Mouse (Mus musculus) frontal cortex, postnatal 25 days (tissue): Measurements from ENCODE around the gene Bcl2l11.

Experiments
- DNase-seq, 2 experiments: peaks; one replicate each; pipeline ENCODE4 v3.0.0; 2022; ENCODE audit warnings: low spot score in 2 of 2

Gene Bcl2l11

GRCm38 (mm10) chr2:128139781-128140180 lies 13.9 kb downstream of the Bcl2l11 start:
- DNase-seq = no peak

- no peak for DNase-seq
Observed at GRCm38 (mm10) chr2:128140183-128140582, 14.3 kb downstream of the Bcl2l11 start.

DNA sequence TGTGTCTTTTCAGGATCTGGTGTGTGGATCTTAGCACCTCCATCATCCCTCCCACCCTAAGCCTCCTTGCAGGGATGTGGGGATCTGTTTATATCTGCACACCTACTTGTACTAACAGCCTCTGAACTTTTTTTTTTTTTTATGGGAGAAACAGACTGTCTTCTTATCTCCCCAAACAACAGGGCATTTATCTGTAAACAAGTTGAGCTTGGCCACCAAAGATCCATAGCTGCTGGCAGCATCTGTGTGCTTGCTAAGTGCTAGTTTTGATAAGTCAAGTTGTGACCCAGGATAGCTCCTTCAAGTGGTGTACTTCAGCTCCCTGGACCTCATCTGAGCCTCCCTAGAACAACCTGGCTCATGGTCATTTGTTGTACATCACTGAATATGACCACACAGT lies 18.2 kb downstream of the Bcl2l11 start:
- no peak for DNase-seq

DNA sequence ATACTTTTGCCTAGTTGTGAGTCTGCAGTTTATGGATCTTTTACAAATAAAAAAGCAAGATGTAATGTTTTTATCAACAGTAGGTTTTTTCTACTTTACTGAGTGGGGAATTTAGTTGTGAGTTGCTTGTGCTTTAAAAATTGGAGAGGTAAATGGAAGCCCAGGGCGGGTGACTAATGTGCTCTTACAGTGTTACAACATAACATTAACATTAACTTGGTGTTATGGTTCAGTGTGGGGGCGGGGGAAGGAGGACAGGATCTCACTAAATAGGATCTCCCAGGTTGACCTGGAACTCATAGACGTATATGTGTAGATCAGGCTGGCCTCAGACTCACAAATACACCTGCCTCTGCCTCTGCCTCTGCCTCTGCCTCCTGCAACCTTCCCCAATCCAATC lies 19.6 kb downstream of the Bcl2l11 start:
- no peak for DNase-seq

DNA sequence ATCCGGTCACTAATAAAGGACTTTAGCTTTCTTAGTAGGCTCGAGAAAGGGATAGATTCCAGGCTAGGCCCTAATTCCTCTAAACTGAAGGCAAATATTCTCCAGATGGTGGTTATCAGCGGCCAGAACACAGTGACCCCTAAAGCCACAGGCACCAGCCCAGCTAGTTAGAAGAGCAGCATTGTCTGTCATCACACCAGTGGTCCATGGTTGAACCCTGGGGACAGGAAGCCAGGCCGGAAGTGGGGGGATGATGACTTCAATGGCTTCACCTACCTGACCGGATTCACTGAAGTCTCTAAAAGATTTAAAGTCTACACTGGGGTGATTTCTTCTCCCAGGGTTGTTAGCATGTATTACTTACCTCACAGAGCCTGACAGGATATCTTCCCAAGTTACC lies 23.8 kb downstream of the Bcl2l11 start:
- DNase-seq = no peak

DNA sequence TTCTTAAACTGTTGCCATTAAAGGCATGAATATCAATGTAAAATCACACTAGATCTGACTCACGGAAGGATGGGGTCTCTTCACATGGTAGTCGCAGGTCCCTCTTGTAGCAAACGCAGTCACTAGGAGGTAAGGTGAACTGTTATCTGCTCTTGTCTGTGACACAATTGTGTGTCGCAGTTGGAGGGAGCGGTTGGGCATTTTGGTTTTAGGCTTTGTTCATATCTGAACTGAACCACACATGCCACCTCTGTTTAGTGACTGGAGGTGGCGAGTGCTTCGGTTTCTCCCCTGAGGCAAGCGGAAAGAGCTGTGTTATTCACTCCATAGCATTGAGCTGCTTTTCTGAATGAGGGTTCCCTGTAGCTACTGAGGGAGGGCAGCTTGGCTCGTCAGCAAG lies 26.4 kb downstream of the Bcl2l11 start:
- DNase-seq = no peak

GRCm38 (mm10) chr2:128152845-128153550 lies 27.2 kb downstream of the Bcl2l11 start:
- DNase-seq = no peak

DNA sequence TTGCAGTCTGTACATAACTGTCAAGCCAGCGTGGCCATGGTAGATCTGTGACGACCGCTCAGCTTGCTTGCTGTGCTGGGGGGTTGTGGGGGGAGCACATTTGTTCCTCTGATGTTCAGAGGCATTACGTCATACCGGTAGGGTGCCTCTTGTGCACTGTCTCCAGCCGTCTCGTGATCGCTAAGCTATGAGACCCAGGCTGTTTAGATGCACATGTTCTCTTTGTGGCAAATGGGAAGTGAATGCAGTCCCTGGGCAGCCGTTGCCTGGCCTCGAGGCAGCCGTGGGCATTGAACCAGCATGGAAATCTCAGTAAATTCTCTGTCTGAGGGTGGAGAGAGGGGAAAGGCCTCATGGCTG lies 27.7 kb downstream of the Bcl2l11 start:
- no peak for DNase-seq

DNA sequence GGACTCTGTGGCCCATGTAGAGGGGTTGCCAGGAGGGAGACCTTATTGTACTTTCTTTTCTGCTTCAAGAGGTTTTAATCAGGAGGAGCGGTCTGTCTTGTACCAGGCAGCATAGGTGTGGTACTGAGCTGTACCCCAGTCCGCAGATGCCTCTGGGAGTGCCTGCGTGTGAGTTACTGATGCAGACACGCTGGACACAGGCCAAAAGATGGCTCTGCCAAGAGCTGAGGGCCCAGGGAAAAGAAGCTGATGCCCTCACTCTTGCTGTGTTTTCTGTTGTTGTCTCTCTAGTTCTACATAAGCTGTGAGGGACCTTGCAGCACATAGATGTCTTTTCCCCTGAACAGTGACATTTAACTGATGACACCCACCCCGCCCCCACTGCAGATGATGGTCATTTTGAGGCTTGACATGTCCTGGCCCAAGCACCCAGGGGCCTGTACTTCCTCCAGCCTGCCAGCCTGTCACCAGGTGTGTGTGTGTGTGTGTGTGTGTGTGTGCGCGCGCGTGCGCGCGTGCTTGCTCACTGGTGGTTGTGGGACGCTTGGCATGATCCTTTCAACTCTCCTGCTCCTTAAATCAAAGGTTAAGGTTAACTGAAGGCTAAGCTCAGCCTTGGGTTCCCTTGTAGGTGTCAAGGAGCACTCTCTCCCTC lies 29.7 kb downstream of the Bcl2l11 start:
- no peak for DNase-seq

DNA sequence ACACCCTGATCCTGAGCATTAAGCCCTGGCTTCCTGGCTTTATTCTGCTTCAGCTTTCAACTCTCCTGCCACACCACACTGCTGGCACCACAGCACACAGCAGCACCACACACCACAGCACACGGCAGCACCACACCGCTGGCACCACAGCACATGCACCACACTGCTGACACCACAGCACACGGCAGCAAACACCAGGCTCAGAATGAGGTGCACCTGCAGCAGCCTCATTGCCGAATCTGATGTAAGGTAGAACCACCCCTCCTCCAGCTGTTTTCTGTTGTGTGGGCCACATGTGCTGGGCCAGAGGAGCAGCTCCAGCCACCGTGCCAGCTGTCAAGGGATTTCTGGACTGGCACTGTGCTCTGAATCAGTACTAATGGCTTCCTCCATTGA lies 30.2 kb downstream of the Bcl2l11 start:
- no peak for DNase-seq

DNA sequence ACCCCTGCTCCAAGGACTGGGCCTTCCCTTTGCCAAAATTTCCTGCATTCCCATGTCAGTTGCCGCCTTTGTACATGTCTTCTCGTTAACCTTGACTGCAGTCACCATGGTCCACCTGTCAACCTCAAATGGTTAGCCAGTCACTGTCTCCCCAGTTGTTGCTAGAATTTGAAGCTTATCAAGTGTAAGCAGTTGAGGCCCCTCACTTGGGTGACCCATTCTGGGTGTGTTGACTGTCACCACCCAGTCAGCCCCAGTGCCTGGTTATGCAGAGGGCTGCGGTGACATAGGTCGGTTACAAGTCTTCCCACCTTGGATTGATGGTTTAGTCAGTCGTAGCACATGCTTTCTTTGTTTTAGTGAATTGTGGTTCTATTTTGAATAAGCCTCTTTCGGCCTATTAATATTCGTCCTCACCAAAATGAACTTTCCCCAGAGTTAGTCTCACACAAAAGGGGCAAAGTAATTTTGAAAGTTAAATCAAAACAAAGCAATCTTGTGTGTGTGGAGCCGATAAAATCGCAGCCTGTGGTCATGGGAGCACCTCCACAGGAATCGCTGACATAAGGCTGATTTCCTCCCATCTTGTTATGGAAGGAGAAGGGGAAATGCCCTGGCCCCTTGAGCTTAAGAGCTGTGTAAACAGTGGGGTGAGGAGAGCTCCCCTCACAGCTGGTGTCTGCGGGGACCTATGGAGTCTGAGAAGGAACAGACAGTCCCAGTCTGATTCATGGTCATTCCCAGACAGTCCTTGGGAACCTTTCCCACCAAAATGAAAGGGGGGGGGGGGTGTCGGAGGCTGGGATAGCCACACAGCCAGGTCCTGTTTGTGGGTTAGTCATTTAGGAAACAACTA lies 30.9 kb downstream of the Bcl2l11 start:
- no peak for DNase-seq

DNA sequence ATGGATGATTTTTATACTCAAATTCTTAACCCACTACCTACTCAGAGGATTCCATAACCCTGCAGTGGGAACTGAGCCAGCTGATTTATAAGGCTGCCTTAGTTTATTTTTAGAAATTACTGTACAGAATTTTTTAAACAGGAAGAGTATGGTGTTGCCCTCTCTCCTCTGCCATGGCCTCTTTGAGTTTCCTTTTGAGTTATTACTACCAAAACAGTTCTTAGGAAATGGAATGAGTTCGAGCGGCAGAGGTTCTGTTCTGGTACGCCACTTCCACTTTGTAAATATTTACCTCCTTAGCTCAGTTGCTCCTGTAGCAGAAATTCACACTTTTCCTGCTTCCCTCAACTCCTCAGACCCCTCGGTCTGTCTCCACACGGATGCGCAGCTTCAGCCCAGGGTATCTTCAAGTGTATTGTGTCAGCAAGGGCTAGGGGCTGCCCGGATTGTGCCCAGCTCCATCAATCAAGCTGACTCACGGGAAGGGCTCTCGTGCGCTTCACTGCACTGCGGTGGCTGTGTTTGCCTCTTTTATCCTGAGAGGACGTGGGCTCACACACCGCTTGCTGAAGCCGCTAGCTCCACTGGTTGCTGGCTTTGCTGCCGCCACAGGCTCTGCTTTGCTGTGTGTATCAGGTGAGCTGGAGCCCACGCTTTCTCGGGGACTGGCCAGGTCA lies 33.0 kb downstream of the Bcl2l11 start:
- no peak for DNase-seq

- no peak for DNase-seq
Observed at GRCm38 (mm10) chr2:128159619-128160125, 33.8 kb downstream of the Bcl2l11 start.

- DNase-seq = no peak
Observed at GRCm38 (mm10) chr2:128163177-128163576, 37.3 kb downstream of the Bcl2l11 start.

- DNase-seq = peak in 1 of 2 experiments; percentile 31
Observed at GRCm38 (mm10) chr2:128166623-128167423, 41.0 kb downstream of the Bcl2l11 start.

DNA sequence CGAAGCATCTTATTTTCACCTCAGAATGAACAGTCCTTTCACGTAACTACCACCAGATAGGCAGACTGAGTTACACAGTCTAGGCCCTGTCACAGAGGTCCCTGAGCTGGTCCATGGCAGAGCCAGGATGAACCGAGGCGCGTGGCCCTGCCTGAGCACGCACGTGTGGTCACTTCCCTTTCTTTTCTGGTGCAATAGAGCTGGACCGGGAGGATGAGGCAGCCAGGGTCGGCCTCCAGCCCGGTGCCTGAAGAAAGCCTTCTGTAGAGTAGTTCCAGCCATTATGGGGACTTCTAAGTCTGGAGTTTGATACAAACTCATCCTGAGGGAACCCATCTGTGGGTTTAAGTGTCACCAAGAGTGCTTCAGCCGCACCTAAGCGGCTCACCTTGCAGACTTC lies 42.1 kb downstream of the Bcl2l11 start:
- DNase-seq = no peak

GRCm38 (mm10) chr2:128169486-128169885 lies 43.6 kb downstream of the Bcl2l11 start:
- no peak for DNase-seq

GRCm38 (mm10) chr2:128169972-128170371 lies 44.1 kb downstream of the Bcl2l11 start:
- DNase-seq = no peak

- no peak for DNase-seq
Observed at GRCm38 (mm10) chr2:128170614-128171013, 44.8 kb downstream of the Bcl2l11 start.

- no peak for DNase-seq
Observed at GRCm38 (mm10) chr2:128172266-128172665, 46.4 kb downstream of the Bcl2l11 start.

- no peak for DNase-seq
Observed at GRCm38 (mm10) chr2:128174176-128174575, 48.3 kb downstream of the Bcl2l11 start.
